Mouse (Mus musculus) spleen, adult 12 weeks (tissue): Measurements from ENCODE around the gene Prpf3.
A peak's percentile ranks its signal among the peaks of the same experiment; 100 is the strongest.
"Not testable (repeated sequence)": the region's sequence is repeated elsewhere in the genome, so short reads cannot be mapped to it uniquely, and the experiment has no call there.

Experiments
- DNase-seq: peaks from one replicate; pipeline ENCODE4 v3.0.0; 2022; ENCODE audit warnings: low spot score

Gene Prpf3

DNA sequence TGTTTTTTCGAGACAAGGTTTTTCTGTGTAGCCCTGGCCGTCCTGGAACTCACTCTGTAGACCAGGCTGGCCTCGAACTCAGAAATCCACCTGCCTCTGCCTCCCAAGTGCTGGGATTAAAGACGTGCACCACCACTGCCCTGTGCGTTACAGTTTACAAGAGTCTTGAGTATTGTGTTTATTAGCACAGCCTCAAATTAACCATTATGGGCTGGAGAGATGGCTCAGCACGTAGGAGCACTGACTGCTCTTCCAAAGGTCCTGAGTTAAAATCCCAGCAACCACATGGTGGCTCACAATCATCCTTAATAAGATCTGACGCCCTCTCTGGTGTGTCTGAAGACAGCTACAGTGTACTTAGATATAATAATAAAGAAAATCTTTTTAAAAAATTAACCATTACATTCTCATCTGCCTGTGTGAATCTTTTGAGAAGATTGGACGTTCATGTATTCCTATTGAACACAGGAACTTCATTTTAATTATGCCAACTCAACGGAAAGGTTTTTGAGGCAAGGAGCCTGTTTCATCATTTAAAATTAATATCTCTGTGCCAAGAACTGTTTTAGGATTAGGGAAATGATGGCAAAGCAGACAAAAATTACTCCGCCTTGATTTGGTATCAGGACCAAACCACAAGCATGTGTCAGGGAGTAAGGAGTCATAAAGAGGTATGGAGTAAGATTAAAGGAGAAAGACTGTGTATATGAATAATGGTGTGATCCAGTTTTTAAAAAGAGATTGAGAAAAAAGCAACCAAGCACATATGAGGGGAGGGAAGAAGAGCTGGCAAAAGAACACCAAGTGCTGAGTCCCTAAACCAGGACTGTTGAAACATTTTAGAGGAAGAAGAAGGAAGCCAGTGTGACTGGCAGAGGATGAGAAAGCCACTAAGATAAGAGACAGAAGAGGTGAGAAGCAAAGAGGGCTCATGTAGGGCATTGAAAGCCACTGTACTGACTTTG lies 35.4 kb downstream of the Prpf3 start:
- DNase-seq = peak; percentile 6

DNA sequence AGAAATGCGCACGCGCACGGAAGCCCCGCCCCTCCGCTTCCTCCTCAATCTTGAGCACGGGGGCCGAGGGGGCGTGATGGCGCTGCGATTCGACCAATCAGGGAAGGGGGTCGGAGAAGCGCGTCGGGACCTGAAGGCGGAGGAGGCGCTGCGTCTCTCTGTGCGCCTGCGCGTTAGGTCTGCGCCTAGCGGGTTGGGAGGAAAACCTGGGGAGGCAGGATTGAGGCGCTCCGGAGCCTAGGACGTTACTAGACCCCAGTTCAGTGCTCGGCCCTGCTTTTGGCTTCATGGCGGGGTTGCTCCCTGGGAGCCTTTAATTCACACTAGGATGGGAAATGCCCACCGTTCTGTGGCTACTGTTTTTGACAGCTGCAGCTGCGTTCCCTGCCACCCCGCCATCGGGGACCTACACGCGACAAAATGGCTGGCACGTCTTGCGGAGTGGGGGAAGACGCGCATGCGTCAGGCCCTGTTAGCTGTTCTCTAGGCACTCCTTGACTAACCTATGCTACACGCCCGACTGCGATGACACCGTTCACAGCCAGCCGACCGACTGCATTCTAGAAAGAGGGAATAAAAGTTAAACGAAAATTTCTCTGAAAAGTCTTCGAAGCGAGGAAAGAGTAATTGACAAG lies 36.2 kb downstream of the Prpf3 start:
- DNase-seq = peak; percentile 99

DNA sequence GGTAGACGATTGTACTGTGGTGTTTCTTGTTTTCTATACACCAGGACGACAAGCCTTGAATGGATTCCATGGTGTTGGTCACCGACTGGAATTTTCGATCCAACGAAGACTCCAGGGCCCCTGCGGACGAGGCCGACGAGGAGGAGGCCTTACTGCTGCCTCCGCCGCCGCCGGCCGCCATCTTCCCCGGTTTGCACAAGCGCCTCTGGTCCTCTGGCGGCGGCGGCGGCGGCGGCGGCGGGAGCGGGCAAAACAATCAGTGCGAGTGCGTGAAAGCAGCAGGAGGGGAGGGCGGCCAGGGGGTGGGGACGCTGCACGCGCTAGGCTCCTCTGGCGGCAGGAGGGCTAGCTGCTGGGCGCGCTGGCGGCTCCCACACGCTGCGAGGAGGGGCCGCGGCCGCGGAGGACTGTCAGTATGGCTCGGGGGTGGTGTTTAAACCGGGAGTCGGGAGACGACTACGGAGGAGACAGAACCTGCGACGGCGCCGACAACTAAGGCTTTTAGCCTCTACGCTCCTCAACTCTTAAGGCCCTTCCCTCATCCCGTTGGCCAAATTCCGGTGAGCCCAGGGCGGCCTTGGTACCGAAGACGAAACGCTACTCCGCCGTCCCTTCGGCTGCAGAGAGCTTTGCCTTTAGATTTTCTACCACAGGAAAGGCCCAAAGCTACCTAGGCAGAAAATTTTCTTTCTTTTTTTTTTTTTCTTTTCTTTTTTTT lies 37.0 kb downstream of the Prpf3 start, which contains the start of gene Rprd2:
Gene Rprd2, minus strand, starts transcription at position 293 of the 718 bp plus-strand sequence.
- peak; percentile 70 for DNase-seq

DNA sequence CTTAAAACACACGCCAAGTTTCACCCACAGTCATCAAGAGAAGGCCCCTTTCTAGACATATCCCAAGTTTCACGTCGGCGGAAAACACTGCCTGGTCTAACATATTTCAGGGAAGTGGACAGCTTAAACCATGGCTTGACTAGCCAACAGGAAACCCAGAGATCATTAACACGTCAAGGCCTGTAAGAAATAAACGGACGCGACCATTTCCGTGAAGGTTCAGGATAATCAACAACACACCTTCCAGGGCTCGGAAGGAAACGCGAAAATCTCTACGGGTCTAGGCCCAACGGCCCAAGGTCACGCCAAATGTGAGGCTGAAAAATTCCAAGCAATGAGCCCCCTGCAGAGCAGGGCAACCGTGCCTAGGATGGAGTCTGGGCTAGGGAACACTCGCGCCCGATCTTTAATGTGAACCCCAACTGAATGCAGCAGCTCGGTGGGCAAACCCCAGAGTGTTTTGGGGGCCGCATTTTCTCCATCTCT lies 37.6 kb downstream of the Prpf3 start:
- DNase-seq = peak; percentile 16

DNA sequence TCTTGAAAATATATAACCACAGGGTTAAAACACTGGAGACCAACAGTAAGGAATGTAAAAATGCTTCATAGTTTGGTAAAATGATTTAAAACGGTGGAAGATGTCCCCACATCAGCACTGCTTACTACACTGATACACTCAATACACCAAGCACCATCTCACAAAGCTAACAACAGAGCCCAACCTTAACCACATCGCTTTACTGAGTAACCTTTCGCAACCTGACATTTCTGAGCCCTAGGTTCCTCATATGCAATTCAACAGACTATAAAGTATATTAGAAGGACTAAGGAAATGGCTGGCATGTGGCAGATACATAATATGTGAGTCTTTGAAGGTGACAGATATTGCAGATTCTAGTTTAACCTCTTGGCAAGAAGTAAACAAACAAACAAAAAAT lies 39.0 kb downstream of the Prpf3 start:
- no peak for DNase-seq

GRCm38 (mm10) chr3:95808384-95808783 lies 47.3 kb downstream of the Prpf3 start:
- DNase-seq = no peak

GRCm38 (mm10) chr3:95807630-95808029 lies 48.1 kb downstream of the Prpf3 start:
- DNase-seq = not testable (repeated sequence)

GRCm38 (mm10) chr3:95806677-95807076 lies 49.0 kb downstream of the Prpf3 start:
- DNase-seq = no peak

GRCm38 (mm10) chr3:95803851-95804250 lies 51.8 kb downstream of the Prpf3 start:
- DNase-seq = no peak

DNA sequence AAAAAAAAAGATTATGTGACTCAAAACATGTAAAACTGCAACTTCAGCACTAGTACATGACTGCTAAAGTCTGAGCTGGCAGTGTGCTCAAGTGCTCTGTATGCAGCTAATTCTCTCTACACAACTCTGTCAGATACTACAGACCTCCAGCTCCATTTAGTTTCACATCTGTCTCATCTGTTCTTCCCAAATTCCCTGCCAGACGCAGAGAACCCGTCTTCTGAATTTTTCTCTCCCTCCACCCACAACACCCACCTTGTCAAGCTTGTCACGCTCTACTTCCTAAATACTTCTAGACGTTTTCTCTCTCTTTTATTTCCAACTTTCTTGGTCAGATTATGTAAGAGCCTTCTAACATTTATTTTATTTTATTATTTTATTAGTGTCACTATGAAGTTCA lies 56.9 kb downstream of the Prpf3 start:
- no peak for DNase-seq

GRCm38 (mm10) chr3:95794299-95794698 lies 61.4 kb downstream of the Prpf3 start:
- no peak for DNase-seq

DNA sequence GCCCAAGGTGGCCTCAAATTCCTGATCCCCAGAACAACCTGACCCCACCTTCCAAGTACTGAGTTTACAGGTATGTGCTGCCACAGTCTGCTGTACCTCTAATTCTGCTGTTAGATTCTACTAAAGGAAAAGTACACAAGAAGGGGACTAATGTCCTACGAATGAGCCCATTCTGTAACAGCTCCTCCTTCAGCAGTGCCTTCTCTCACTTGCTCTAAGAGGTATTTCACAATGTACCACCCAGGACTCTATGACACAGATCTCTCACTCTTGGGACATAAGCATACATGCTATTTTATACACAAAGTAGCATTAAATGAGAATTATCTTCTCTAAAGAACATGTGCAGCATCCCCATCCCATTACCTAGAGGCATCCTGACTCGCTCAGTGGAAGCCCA lies 62.0 kb downstream of the Prpf3 start:
- no peak for DNase-seq

- DNase-seq = no peak
These were observed 70.2 kb downstream of the Prpf3 start for GRCm38 (mm10) chr3:95785501-95785900.
